Mouse (Mus musculus) cerebellum, adult 2 months (tissue): ENCODE data around the gene Gm49450. TPM values are rescaled to one million over a fixed set of nuclear protein-coding genes. Genes with fewer than 3 reads are reported as not detected.
"Not testable (repeated sequence)": the region's sequence is repeated elsewhere in the genome, so short reads cannot be mapped to it uniquely, and the experiment has no call there.

ENCODE experiments used
- DNase-seq, 2 experiments: peaks; one replicate each; pipeline ENCODE4 v3.0.0; 2021
- H3K27ac ChIP-seq: fragments of 200-500 bp; 2 replicates; pipeline ENCODE4 v1.5.1; 2012; ENCODE audit warnings: low read length, control low read depth, inconsistent platforms; ENCODE audit not compliant: insufficient read depth
- H3K27me3 ChIP-seq: fragments of 200-500 bp; 2 replicates; pipeline ENCODE4 v1.6.1; 2012; ENCODE audit warnings: inconsistent platforms, mild to moderate bottlenecking, low read length, moderate library complexity; ENCODE audit not compliant: control insufficient read depth, insufficient read depth
- H3K4me1 ChIP-seq: fragments of 200-500 bp; 2 replicates; pipeline ENCODE4 v1.6.1; 2011; ENCODE audit warnings: low read length; ENCODE audit not compliant: control insufficient read depth, insufficient read depth
- H3K4me3 ChIP-seq: fragments of 200-500 bp; replicated peaks from 2 replicates; pipeline ENCODE3; 2011; ENCODE audit warnings: mild to moderate bottlenecking, low read depth, low read length, control low read depth; ENCODE audit not compliant: insufficient read depth
- CTCF ChIP-seq: fragments of 200-500 bp; IDR thresholded peaks from 2 replicates; pipeline ENCODE4 v1.5.1; 2011; ENCODE audit warnings: low read depth, mild to moderate bottlenecking, control low read depth, low read length, moderate library complexity, borderline replicate concordance; ENCODE audit not compliant: insufficient read depth
- POLR2A ChIP-seq: fragments of 200-500 bp; IDR thresholded peaks from 2 replicates; pipeline ENCODE4 v1.6.1; 2011; ENCODE audit warnings: low read length, control low read depth, borderline replicate concordance; ENCODE audit not compliant: insufficient read depth
- WGBS: fragments of 180-500 bp; shearing (Covaris S2); methylation state at CpG from one replicate; pipeline ENCODE4 v1.1.7; 2018; 5-methylcytosine and 5-hydroxymethylcytosine counted together
- polyA plus RNA-seq: library from polyadenylated mRNA; depleted of rRNA; stranded (reverse); fragments of >200 nt; gene quantifications from 2 replicates; pipeline ENCODE4 v1.2.3, GENCODE M21; 2012

Gene Gm49450
- polyA plus RNA-seq, 1 experiment = 0.75 TPM

DNA sequence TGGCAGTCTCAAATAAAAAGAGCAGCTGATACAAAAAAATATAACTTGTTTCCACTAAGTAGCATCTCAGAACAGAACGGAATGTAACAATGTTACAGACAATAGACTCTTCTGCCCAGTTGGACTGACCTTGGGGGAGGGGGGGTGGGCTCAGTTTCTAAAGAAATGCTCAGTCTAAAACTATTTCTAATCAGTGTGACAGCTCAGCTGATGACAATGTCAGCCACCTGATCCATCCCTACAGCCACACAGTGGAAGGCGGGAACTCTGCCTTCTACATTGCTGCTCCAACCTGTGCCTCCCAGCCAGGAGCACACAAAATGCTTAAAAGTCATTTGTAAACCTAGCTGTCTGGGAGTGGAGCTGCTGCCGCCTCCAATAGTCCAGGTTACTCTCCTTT is 5.5 kb downstream of the Gm49450 start:
- peaks cover 4% of the 10 kb centered on the region; the same call in 1 of the 2 replicates for H3K4me1 ChIP-seq
- H3K4me3 ChIP-seq = no peak overlapping the region
- TF ChIP-seq POLR2A = no peak
- TF ChIP-seq CTCF = no peak
- H3K27me3 ChIP-seq = no peaks in the 10 kb centered on the region
- 47% methylated on average over 3 of the region's 3 CpGs for WGBS
- DNase-seq = no peak
- H3K27ac ChIP-seq = no peak overlapping the region

DNA sequence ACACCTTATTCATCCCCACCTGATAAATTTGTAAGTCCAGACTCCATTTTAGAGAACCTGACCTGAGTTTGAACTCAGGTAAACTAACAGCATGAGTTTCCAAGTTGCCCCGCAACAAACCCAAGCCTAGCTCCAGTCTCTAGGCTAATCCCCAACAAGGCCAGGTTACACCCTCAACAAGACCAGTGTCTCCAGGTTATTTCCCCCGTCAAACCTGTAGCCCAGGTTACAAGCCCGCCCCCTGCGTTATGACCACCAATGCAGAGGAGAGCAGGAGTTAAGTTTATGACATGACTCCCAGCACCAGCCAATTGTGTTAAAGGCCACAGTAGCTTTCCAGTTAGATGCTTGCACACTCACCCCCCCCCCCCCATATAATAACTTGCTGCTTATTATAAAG is 10.2 kb downstream of the Gm49450 start:
- WGBS = 91% methylated on average over 4 of the region's 4 CpGs
- Histone ChIP-seq H3K27ac (no peak overlapping the region), H3K4me3 (no peak overlapping the region), H3K4me1 (peaks cover 8% of the 10 kb centered on the region; the same call in 1 of the 2 replicates), H3K27me3 (no peaks in the 10 kb centered on the region)
- TF ChIP-seq POLR2A (no peak), CTCF (no peak)
- no peak for DNase-seq

DNA sequence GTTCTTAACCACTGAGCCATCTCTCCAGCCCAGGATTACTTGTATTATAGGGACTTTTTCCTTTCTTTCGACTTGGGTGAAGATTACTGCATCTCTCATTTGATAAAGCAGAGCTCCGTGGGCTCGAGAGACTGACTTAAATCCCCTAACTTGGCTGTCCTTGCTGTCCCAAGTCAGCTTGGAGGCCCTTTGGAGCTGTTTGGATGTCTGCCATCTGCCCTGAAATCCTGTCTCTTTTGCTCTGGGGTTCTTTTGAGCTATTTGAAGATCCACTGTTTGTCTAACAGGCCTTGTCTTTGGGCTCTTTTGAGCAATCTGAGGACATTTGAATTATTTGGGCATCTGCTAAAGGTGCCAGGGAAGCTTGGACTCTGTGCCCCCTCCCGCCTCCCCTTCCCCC is 11.3 kb downstream of the Gm49450 start:
- Histone ChIP-seq H3K27me3 (no peaks in the 10 kb centered on the region), H3K27ac (no peak overlapping the region), H3K4me3 (no peak overlapping the region), H3K4me1 (peaks cover 8% of the 10 kb centered on the region; the same call in 1 of the 2 replicates)
- 51% methylated on average over 4 of the region's 4 CpGs for WGBS
- TF ChIP-seq CTCF (no peak), POLR2A (no peak)
- DNase-seq = no peak

DNA sequence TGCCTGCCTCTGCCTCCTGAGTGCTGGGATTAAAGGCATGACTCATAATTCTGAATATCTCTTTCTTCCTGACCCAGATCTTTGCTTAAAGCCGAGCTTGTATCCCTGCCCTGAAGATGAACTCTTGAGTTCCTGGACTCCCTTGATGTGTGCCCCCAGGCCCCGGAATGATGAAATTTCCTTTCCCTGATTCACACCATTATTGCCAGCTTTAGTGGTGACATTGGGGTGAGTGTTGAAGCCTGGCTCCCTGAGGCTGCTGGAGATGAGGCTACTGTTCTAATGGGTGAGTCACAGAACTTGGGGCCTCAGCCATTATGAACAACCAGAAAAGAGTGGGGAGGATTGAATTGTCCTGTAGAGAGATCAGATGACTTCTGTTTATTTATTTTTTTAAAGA is 11.8 kb downstream of the Gm49450 start:
- peaks cover 8% of the 10 kb centered on the region; the same call in 1 of the 2 replicates for H3K4me1 ChIP-seq
- DNase-seq = no peak
- no peak overlapping the region for H3K27ac ChIP-seq
- TF ChIP-seq POLR2A (no peak), CTCF (no peak)
- WGBS = 81% methylated on average over 2 of the region's 2 CpGs
- H3K4me3 ChIP-seq = no peak overlapping the region
- H3K27me3 ChIP-seq = no peaks in the 10 kb centered on the region

GRCm38 (mm10) chr15:98940816-98941215 is 12.5 kb downstream of the Gm49450 start:
- H3K27ac ChIP-seq = 0 out of 2 replicates have a peak overlapping the region, but pooled peaks have one; percentile 4

DNA sequence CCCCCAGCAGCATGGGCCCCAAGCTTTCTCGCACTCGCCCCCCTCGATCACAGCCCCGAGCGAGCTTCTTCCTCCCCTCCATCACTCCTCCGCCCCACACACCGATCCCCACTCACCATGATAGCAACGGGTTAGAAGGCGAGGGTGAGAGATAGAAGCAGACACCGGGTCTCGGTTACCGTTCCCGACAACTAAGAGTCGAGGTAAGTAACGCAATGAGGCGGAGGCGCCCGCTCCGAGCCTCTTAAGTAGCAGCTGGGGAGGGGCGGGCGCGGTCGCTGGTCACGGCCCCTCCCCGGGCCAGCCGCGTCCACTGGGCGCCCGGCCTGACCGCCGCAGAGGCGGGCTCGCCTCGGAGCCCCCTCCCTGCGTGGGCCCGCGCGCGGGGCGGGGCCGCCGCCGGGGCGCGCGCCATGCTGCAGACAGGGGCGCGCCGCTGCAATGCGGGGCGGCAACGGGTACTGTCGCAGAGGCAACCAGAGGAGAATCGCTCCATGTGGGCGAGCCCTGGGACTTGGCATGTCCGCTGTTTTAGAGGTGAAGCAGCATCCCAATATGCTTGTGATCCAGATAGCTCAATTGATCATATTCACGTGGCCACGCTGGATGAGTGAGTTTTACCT is 19.0 kb downstream of the Gm49450 start, which contains the start of gene Tuba1b:
TSS of gene Tuba1b (minus strand) at position 349 of the 623 bp plus-strand sequence.
- peak; percentile 93 to 95 for DNase-seq
- Histone ChIP-seq H3K4me3 (peak within 1 kb of the TSS; percentile 95), H3K4me1 (peaks cover 10% of the 10 kb centered on the region; the same call in 1 of the 2 replicates), H3K27ac (peak within 1 kb of the TSS; percentile 99), H3K27me3 (no peaks in the 10 kb centered on the region)
- no peak for TF ChIP-seq CTCF
- TF ChIP-seq POLR2A = peak; percentile 86
- under 1% methylated on average over 58 of the region's 58 CpGs for WGBS

More at GRCm38 (mm10) chr15:98940816-98941215, 12.5 kb downstream of the Gm49450 start:
- TF ChIP-seq POLR2A = no peak
- TF ChIP-seq CTCF = no peak
- Histone ChIP-seq H3K27me3 (no peaks in the 10 kb centered on the region), H3K4me1 (peaks cover 8% of the 10 kb centered on the region; the same call in 1 of the 2 replicates), H3K4me3 (no peak overlapping the region)
- DNase-seq = peak; percentile 60 to 66
- WGBS = 13% methylated on average over 10 of the region's 10 CpGs

- H3K4me1 ChIP-seq = peaks cover 10% of the 10 kb centered on the region; the same call in 1 of the 2 replicates
- H3K27ac ChIP-seq = peak overlapping the region; percentile 99
- TF ChIP-seq CTCF (no peak), POLR2A (no peak)
- H3K4me3 ChIP-seq = peak overlapping the region; percentile 94
- no peaks in the 10 kb centered on the region for H3K27me3 ChIP-seq
- peak; percentile 96 to 98 for DNase-seq
- 0% methylated on average over 35 of the region's 35 CpGs for WGBS
Observed at GRCm38 (mm10) chr15:98933833-98934216, 19.5 kb downstream of the Gm49450 start.

GRCm38 (mm10) chr15:98933004-98933671 is 20.2 kb downstream of the Gm49450 start:
- H3K27me3 ChIP-seq = not testable (repeated sequence)
- H3K27ac ChIP-seq = peak overlapping the region; percentile 67; the same call in 1 of the 2 replicates
- peaks cover 10% of the 10 kb centered on the region; the same call in 1 of the 2 replicates for H3K4me1 ChIP-seq
- WGBS = under 1% methylated on average over 8 of the region's 9 CpGs
- peak; percentile 54 to 72 for DNase-seq
- H3K4me3 ChIP-seq = peak overlapping the region; percentile 94
